Mouse (Mus musculus): Measurements from ENCODE around the gene Atf6.

The Atf6 gene

GRCm38 (mm10) chr1:170845448-170846307, 21.9 kb downstream of the Atf6 start:
- DNase-seq (ENCODE audit: low spot score), result no peak

- no peak for DNase-seq (ENCODE audit: low spot score)
Observed at GRCm38 (mm10) chr1:170844380-170844779, 23.2 kb downstream of the Atf6 start.

GRCm38 (mm10) chr1:170839685-170840084, 27.9 kb downstream of the Atf6 start:
- no peak for DNase-seq (ENCODE audit: low spot score)

GRCm38 (mm10) chr1:170834756-170835155, 32.8 kb downstream of the Atf6 start:
- DNase-seq (ENCODE audit: low spot score), result peak; percentile 14

- no peak for DNase-seq (ENCODE audit: low spot score)
Observed at GRCm38 (mm10) chr1:170829781-170830180, 37.8 kb downstream of the Atf6 start.

- no peak for DNase-seq (ENCODE audit: low spot score)
Observed at GRCm38 (mm10) chr1:170829344-170829743, 38.2 kb downstream of the Atf6 start.

GRCm38 (mm10) chr1:170820103-170820814, 47.3 kb downstream of the Atf6 start:
- DNase-seq (ENCODE audit: low spot score), result no peak

- no peak for DNase-seq (ENCODE audit: low spot score)
Observed at GRCm38 (mm10) chr1:170815287-170816004, 52.1 kb downstream of the Atf6 start.

- DNase-seq (ENCODE audit: low spot score), result no peak
Observed at GRCm38 (mm10) chr1:170812822-170813221, 54.7 kb downstream of the Atf6 start.

- no peak for DNase-seq (ENCODE audit: low spot score)
Observed at GRCm38 (mm10) chr1:170807600-170808270, 59.8 kb downstream of the Atf6 start.

GRCm38 (mm10) chr1:170804721-170805120, 62.9 kb downstream of the Atf6 start:
- no peak for DNase-seq (ENCODE audit: low spot score)

GRCm38 (mm10) chr1:170802669-170803068, 64.9 kb downstream of the Atf6 start:
- no peak for DNase-seq (ENCODE audit: low spot score)

- no peak for DNase-seq (ENCODE audit: low spot score)
Observed at GRCm38 (mm10) chr1:170800694-170801093, 66.9 kb downstream of the Atf6 start.

GRCm38 (mm10) chr1:170795741-170796347, 71.7 kb downstream of the Atf6 start:
- no peak for DNase-seq (ENCODE audit: low spot score)

GRCm38 (mm10) chr1:170791542-170791941, 76.0 kb downstream of the Atf6 start:
- DNase-seq (ENCODE audit: low spot score), result no peak

GRCm38 (mm10) chr1:170791001-170791400, 76.6 kb downstream of the Atf6 start:
- DNase-seq (ENCODE audit: low spot score), result no peak

GRCm38 (mm10) chr1:170787643-170788042, 79.9 kb downstream of the Atf6 start:
- no peak for DNase-seq (ENCODE audit: low spot score)

GRCm38 (mm10) chr1:170786570-170787341, 80.8 kb downstream of the Atf6 start:
- no peak for DNase-seq (ENCODE audit: low spot score)

- no peak for DNase-seq (ENCODE audit: low spot score)
Observed at GRCm38 (mm10) chr1:170777688-170778087, 89.9 kb downstream of the Atf6 start.

- DNase-seq (ENCODE audit: low spot score), result no peak
Observed at GRCm38 (mm10) chr1:170774431-170774830, 93.1 kb downstream of the Atf6 start.

GRCm38 (mm10) chr1:170773506-170773905, 94.1 kb downstream of the Atf6 start:
- no peak for DNase-seq (ENCODE audit: low spot score)
